Mouse (Mus musculus) heart, embryonic 11.5 days (tissue): ENCODE measurements around the gene Bicdl1. TPM values are rescaled to one million over a fixed set of nuclear protein-coding genes. Genes with fewer than 3 reads are reported as not detected.
"Not testable (repeated sequence)": the region's sequence is repeated elsewhere in the genome, so short reads cannot be mapped to it uniquely, and the experiment has no call there.

Experiments used
- ATAC-seq: fragments of 200-750 bp; cut with Nextera tagmentation; replicated peaks from 2 replicates; pipeline ENCODE4 v1.8.0; 2017; ENCODE audit warnings: moderate library complexity; ENCODE audit not compliant: insufficient number of reproducible peaks, low FRiP score, low TSS enrichment
- H3K27ac ChIP-seq: fragments of 300-500 bp; sonication (generic); 2 replicates; pipeline ENCODE4 v1.5.1; 2014; ENCODE audit warnings: mild to moderate bottlenecking, low read depth, low read length
- H3K27me3 ChIP-seq: fragments of 300-500 bp; sonication (generic); 2 replicates; pipeline ENCODE4 v1.6.1; 2014; ENCODE audit warnings: mild to moderate bottlenecking, low read length, mixed read lengths; ENCODE audit not compliant: control insufficient read depth, insufficient read depth
- H3K36me3 ChIP-seq: fragments of 300-500 bp; sonication (generic); 2 replicates; pipeline ENCODE4 v1.6.1; 2014; ENCODE audit warnings: mild to moderate bottlenecking, low read length, moderate library complexity, mixed read lengths; ENCODE audit not compliant: control insufficient read depth, insufficient read depth
- H3K4me1 ChIP-seq: fragments of 300-500 bp; sonication (generic); 2 replicates; pipeline ENCODE4 v1.6.1; 2014; ENCODE audit warnings: low read length; ENCODE audit not compliant: control insufficient read depth, insufficient read depth
- H3K4me2 ChIP-seq: fragments of 300-500 bp; sonication (generic); 2 replicates; pipeline ENCODE4 v1.6.1; 2014; ENCODE audit warnings: mild to moderate bottlenecking, moderate library complexity
- H3K4me3 ChIP-seq: fragments of 300-500 bp; sonication (generic); 2 replicates; pipeline ENCODE4 v1.5.1; 2014; ENCODE audit warnings: low read depth, low read length
- H3K9ac ChIP-seq: fragments of 300-500 bp; sonication (generic); 2 replicates; pipeline ENCODE4 v1.6.1; 2014; ENCODE audit warnings: mild to moderate bottlenecking, low read depth, low read length, moderate library complexity
- H3K9me3 ChIP-seq: fragments of 300-500 bp; sonication (generic); replicated peaks from 2 replicates; pipeline ENCODE4 v1.6.1; 2016; ENCODE audit warnings: low read length; ENCODE audit not compliant: control insufficient read depth
- WGBS: fragments of 180-500 bp; shearing (Covaris S2); extraction: QIAGEN DNeasy Blood & Tissue Kit; methylation state at CpG from one replicate; pipeline ENCODE4 v1.1.7; 2014; ENCODE audit not compliant: insufficient replicate concordance; 5-methylcytosine and 5-hydroxymethylcytosine counted together
- polyA plus RNA-seq: library from polyadenylated mRNA; unstranded; fragments of >200 nt; fragmentation: Nextera tagmentation; extraction: Ambion mirVana; gene quantifications from 2 replicates; pipeline ENCODE4 v1.2.1, GENCODE M21; 2014

The Bicdl1 gene
- polyA plus RNA-seq, 1 experiment from 2014 or later, result 6.6 TPM

DNA sequence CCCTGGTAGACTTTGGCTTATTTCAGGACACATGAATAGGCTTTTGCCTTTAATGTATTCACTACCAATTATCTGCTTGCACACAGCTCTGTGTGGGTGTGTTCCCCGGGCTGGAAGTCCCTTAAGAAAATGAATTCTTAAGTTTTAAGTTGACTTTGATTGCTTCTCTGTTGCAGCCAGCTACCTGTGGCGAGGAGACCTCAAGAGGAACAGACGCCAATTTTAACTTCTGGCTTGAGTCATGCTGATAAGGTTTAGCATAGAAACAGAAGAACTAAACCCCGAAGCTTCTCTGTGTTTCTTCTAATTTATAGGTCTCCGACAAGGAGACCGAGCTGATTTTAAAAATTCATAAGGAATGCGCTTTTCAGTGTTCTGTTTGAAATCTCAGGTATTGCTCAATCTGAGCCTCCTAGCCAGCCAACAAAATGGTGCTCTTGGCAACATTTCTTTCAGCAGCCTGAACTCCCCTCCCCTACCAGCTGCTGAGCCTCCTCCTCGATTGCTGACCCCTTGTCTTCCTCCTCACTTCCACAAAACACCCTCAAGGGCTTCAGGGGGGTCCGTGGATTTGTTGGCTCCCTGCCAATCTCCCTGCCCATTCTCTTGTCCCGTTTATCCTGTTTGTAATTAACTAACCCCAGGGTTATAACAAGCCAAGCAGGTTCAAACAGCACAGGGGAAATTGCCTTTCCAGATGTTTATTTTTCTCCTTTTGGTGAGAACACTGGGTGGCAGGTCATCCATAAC is 27.2 kb upstream of the Bicdl1 start:
- whole genome bisulfite sequencing, result 45% methylated on average over 10 of the region's 10 CpGs
- Histone ChIP-seq H3K4me2 (no peak overlapping the region), H3K27me3 (no peaks in the 10 kb centered on the region), H3K9me3 (no peaks in the 10 kb centered on the region), H3K36me3 (no peaks in the 10 kb centered on the region), H3K4me3 (no peak overlapping the region), H3K9ac (no peak overlapping the region), H3K27ac (no peak overlapping the region), H3K4me1 (no peaks in the 10 kb centered on the region)
- ATAC-seq, result no peak

DNA sequence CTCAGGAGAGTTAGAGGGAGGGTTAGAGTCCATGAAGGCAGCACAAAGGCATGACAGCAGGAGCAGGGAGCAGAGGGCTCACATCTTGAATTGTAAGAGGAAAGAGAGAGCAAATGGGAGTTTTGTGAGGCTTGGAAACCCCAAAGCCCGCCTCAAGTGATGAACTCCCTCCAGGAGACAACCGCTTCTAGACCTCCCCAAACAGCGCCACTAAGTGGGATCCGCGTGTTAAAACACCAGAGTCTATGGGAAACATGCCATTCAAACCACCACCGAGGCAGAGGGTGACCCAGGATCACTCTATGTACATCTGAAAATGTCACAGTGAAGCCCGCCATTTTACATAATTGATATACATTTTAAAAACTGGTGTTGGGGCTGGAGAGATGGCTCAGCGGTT is 26.1 kb upstream of the Bicdl1 start:
- H3K9me3 ChIP-seq, result no peaks in the 10 kb centered on the region
- H3K4me3 ChIP-seq, result no peak overlapping the region
- H3K27me3 ChIP-seq, result no peaks in the 10 kb centered on the region
- H3K4me1 ChIP-seq, result no peaks in the 10 kb centered on the region
- H3K36me3 ChIP-seq, result no peaks in the 10 kb centered on the region
- WGBS, result 68% methylated on average over 8 of the region's 8 CpGs
- H3K9ac ChIP-seq, result no peak overlapping the region
- H3K4me2 ChIP-seq, result no peak overlapping the region
- no peak for ATAC-seq
- no peak overlapping the region for H3K27ac ChIP-seq

- Histone ChIP-seq H3K4me2 (no peak overlapping the region), H3K27ac (no peak overlapping the region), H3K4me1 (no peaks in the 10 kb centered on the region), H3K9ac (no peak overlapping the region), H3K27me3 (no peaks in the 10 kb centered on the region), H3K4me3 (no peak overlapping the region), H3K9me3 (no peaks in the 10 kb centered on the region), H3K36me3 (no peaks in the 10 kb centered on the region)
- ATAC-seq, result no peak
- WGBS, result 61% methylated on average over 6 of the region's 7 CpGs
These were observed 24.1 kb upstream of the Bicdl1 start for GRCm38 (mm10) chr5:115755501-115755900.

DNA sequence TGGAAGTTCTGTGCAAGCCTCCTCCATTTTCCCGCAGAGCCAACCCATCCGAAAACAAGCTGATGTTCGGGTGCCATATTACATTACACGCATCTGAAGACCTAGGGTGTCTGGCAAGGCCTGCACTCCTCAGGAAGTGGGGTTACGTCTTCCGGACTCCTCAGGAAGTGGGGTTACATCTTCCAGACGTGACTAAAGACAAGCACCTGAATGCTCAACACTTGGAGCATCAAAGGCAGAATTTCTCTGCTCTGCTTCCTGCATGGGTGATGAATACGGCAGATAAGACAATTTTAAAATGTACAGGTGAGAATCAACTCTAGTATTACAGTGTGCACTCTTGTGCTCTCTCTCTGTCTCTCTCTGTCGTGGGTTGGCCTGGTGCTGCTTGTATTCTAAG is 23.4 kb upstream of the Bicdl1 start:
- no peak overlapping the region for H3K27ac ChIP-seq

GRCm38 (mm10) chr5:115752883-115753282 is 21.5 kb upstream of the Bicdl1 start:
- WGBS, result 80% methylated on average over 5 of the region's 5 CpGs
- no peaks in the 10 kb centered on the region for H3K36me3 ChIP-seq
- no peak for ATAC-seq
- H3K9me3 ChIP-seq, result no peaks in the 10 kb centered on the region
- no peak overlapping the region for H3K27ac ChIP-seq
- no peak overlapping the region for H3K9ac ChIP-seq
- no peak overlapping the region for H3K4me2 ChIP-seq
- no peaks in the 10 kb centered on the region for H3K4me1 ChIP-seq
- no peaks in the 10 kb centered on the region for H3K27me3 ChIP-seq
- H3K4me3 ChIP-seq, result no peak overlapping the region

More for the DNA sequence above, 23.4 kb upstream of the Bicdl1 start:
- no peaks in the 10 kb centered on the region for H3K4me1 ChIP-seq
- H3K4me3 ChIP-seq, result no peak overlapping the region
- H3K4me2 ChIP-seq, result no peak overlapping the region
- no peaks in the 10 kb centered on the region for H3K9me3 ChIP-seq
- no peaks in the 10 kb centered on the region for H3K27me3 ChIP-seq
- H3K9ac ChIP-seq, result no peak overlapping the region
- H3K36me3 ChIP-seq, result no peaks in the 10 kb centered on the region
- ATAC-seq, result no peak
- WGBS, result 76% methylated on average over 9 of the region's 9 CpGs

DNA sequence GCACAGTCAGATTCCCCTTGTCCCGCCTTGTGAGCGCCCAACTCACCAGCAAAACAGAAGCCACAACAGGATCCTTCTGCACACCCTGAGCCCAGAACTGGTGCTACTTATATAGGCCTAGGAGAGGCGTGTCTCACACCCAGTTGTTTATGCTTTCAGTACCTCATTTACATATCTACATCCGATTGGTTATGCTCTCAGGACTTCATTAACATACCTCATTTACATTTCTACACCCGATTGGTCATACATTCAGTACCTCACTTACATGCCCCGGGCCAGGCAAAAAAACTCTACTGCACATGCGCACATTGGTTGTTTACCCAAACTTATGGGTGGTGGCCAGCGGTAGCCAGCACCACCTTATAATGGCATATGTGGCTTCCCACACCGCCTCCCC is 20.5 kb upstream of the Bicdl1 start:
- H3K9ac ChIP-seq, H3K27ac ChIP-seq, H3K4me2 ChIP-seq, H3K4me1 ChIP-seq, H3K4me3 ChIP-seq, H3K27me3 ChIP-seq, H3K9me3 ChIP-seq, ATAC-seq, H3K36me3 ChIP-seq: not testable (repeated sequence)
- WGBS, result 84% methylated on average over 9 of the region's 9 CpGs

DNA sequence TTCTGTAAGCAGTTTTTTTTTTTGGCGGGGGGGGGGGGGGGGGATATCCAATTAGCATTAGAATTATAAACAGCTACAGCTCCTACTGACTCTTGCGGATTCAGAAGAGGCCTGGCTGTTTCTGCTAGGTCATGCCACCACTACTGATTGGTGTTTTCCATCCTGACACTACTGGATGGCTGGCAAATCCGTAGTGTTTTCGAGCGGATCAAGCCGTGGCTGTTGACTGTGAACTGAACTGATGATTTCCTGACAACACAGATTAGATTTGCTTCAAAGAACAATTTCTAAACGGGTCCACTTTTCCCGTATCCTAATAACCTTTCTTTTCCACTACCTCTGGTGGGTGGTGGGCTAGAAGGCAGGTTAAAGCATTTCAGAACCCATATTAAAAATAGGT is 16.9 kb upstream of the Bicdl1 start:
- Histone ChIP-seq H3K4me3 (no peak overlapping the region), H3K36me3 (no peaks in the 10 kb centered on the region), H3K9me3 (no peaks in the 10 kb centered on the region), H3K27ac (no peak overlapping the region), H3K27me3 (no peaks in the 10 kb centered on the region), H3K4me1 (no peaks in the 10 kb centered on the region), H3K4me2 (no peak overlapping the region), H3K9ac (no peak overlapping the region)
- WGBS, result 53% methylated on average over 8 of the region's 8 CpGs
- ATAC-seq, result no peak

DNA sequence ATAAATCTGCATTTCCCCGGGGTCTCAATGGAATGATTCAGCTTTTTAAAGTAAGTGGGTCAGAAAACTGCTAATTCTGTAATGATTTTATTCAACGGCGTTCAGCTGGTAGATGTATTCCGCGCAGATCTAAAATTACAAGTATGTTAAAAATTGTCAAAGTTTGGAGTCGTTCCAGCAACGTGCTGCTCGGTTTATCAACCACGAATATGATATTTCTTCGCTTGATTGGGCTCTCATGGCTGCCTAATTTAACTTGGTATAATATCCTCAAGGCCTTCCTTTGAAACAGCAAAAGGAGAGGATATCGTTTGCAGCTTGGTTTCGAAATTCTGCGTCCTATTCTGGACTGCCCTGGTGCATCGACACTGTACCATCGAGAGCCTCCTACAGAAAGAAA is 13.9 kb upstream of the Bicdl1 start:
- H3K4me2 ChIP-seq, result no peak overlapping the region
- WGBS, result 85% methylated on average over 15 of the region's 15 CpGs
- H3K36me3 ChIP-seq, result no peaks in the 10 kb centered on the region
- H3K9me3 ChIP-seq, result no peaks in the 10 kb centered on the region
- no peak for ATAC-seq
- no peak overlapping the region for H3K9ac ChIP-seq
- no peaks in the 10 kb centered on the region for H3K4me1 ChIP-seq
- H3K4me3 ChIP-seq, result no peak overlapping the region
- no peak overlapping the region for H3K27ac ChIP-seq
- H3K27me3 ChIP-seq, result no peaks in the 10 kb centered on the region

- Histone ChIP-seq H3K4me2 (no peak overlapping the region), H3K4me3 (no peak overlapping the region), H3K27ac (no peak overlapping the region), H3K27me3 (0 out of 2 replicates have a peak, but pooled peaks cover 3% of the 10 kb centered on the region), H3K4me1 (no peaks in the 10 kb centered on the region), H3K9ac (no peak overlapping the region), H3K36me3 (no peaks in the 10 kb centered on the region), H3K9me3 (no peaks in the 10 kb centered on the region)
- 80% methylated on average over 5 of the region's 5 CpGs for WGBS
- ATAC-seq, result no peak
These were observed 6.6 kb upstream of the Bicdl1 start for GRCm38 (mm10) chr5:115738032-115738431.
